Mouse (Mus musculus) ES-E14 (cell line): ENCODE results near the gene Top3a.

ENCODE experiments used
- CHD2 ChIP-seq: IDR thresholded peaks from 2 replicates; pipeline ENCODE4 v1.6.1; 2014; ENCODE audit warnings: mild to moderate bottlenecking, low read depth, low read length, inconsistent platforms
- HCFC1 ChIP-seq: IDR thresholded peaks from 2 replicates; pipeline ENCODE4 v1.6.1; 2012; ENCODE audit warnings: low read length, inconsistent platforms, borderline replicate concordance; ENCODE audit not compliant: insufficient read depth
- MAFK ChIP-seq: IDR thresholded peaks from 2 replicates; pipeline ENCODE4 v1.6.1; 2014; ENCODE audit warnings: mild to moderate bottlenecking, low read depth, low read length, inconsistent platforms; ENCODE audit not compliant: insufficient read depth
- ZC3H11A ChIP-seq: IDR thresholded peaks from 2 replicates; pipeline ENCODE4 v1.6.1; 2012; ENCODE audit warnings: low read depth, mild to moderate bottlenecking, inconsistent platforms, low read length, borderline replicate concordance

GRCm38 (mm10) chr11:60736491-60736890, 40.7 kb downstream of the Top3a start:
- TF ChIP-seq HCFC1 = no peak
- no peak for TF ChIP-seq CHD2
- TF ChIP-seq ZC3H11A = no peak
- TF ChIP-seq MAFK = no peak
